Mouse (Mus musculus) bone marrow, adult 2 months (tissue): ENCODE measurements around the gene Cmtm4. TPM values are rescaled to one million over a fixed set of nuclear protein-coding genes. Genes with fewer than 3 reads are reported as not detected.

Source experiments
- H3K27ac ChIP-seq: fragments of 200-500 bp; 2 replicates; pipeline ENCODE4 v1.5.1; 2012; ENCODE audit warnings: low read depth, mild to moderate bottlenecking, control low read depth, inconsistent platforms, low read length; ENCODE audit not compliant: control insufficient read depth, poor library complexity, insufficient read depth
- H3K4me1 ChIP-seq: fragments of 200-500 bp; 2 replicates; pipeline ENCODE4 v1.6.1; 2011; ENCODE audit warnings: low read length; ENCODE audit not compliant: control insufficient read depth, insufficient read depth
- H3K4me3 ChIP-seq: fragments of 200-500 bp; replicated peaks from 2 replicates; pipeline ENCODE3; 2011; ENCODE audit warnings: mild to moderate bottlenecking, low read depth, low read length, control low read depth; ENCODE audit not compliant: control insufficient read depth
- CTCF ChIP-seq: fragments of 200-500 bp; IDR thresholded peaks from 2 replicates; pipeline ENCODE4 v1.5.1; 2011; ENCODE audit warnings: low read length, control low read depth; ENCODE audit not compliant: control insufficient read depth, insufficient read depth
- POLR2A ChIP-seq: fragments of 200-500 bp; IDR thresholded peaks from 2 replicates; pipeline ENCODE4 v1.6.1; 2011; ENCODE audit warnings: low read depth, mild to moderate bottlenecking, control low read depth, low read length, borderline replicate concordance; ENCODE audit not compliant: control insufficient read depth
- WGBS: fragments of 180-500 bp; shearing (Covaris S2); methylation state at CpG from one replicate; pipeline ENCODE4 v1.1.7; 2018; 5-methylcytosine and 5-hydroxymethylcytosine counted together
- polyA plus RNA-seq: library from polyadenylated mRNA; stranded (reverse); fragments of >200 nt; gene quantifications from 2 replicates; pipeline ENCODE4 v1.2.4, GENCODE M21; 2011; ENCODE audit warnings: low replicate concordance; ENCODE audit not compliant: missing spikeins, insufficient read depth, insufficient read length

The Cmtm4 gene
- polyA plus RNA-seq, 1 experiment: 2.4 TPM

GRCm38 (mm10) chr8:104390245-104390644 lies 5.4 kb downstream of the Cmtm4 start:
- H3K4me3 ChIP-seq: no peak overlapping the region
- H3K27ac ChIP-seq: no peak overlapping the region
- 79% methylated on average over 8 of the region's 8 CpGs for WGBS
- no peaks in the 10 kb centered on the region for H3K4me1 ChIP-seq
- TF ChIP-seq CTCF (no peak), POLR2A (no peak)

DNA sequence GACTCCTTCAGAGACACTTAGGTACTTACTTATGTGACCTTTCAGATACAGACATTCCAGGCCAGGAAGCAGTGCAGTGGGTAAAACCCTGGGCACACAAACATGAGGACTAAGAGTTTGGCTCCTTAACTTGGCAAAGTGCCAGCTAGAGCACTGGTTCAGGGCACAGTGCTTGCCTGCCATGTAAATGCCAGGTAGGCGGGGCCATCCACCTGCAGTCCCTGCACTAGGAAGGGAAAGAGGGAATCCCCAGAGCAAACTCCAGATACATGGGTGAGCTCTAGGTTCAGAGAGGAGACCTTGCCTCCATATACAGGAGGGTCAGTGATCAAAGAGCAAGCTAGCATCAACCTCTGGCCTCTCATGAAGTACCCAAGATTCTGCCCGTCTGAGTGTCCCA lies 7.6 kb downstream of the Cmtm4 start:
- H3K4me1 ChIP-seq: peaks cover 2% of the 10 kb centered on the region; the same call in 1 of the 2 replicates
- TF ChIP-seq POLR2A (no peak), CTCF (no peak)
- H3K4me3 ChIP-seq: no peak overlapping the region
- H3K27ac ChIP-seq: no peak overlapping the region
- 78% methylated on average over 2 of the region's 2 CpGs for WGBS

DNA sequence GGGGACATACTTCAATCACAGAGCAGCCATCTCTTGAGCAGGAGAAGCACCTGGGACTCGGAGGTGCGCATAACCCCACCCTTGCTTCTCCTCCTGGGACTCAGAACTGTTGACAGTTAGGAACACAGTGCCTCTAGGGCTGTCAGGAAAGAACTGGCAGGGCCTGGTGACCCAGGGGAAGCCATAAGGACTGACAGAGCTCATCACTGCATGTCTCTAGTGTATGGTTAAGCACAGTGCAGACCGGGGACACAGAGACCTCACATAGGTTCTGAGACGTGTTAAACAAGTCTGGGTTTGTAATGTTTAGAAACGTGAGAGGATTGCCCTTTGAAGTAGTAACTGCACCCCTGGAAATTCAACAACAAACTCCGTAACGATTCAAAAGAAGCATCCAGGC lies 8.1 kb downstream of the Cmtm4 start:
- Histone ChIP-seq H3K4me1 (peaks cover 2% of the 10 kb centered on the region; the same call in 1 of the 2 replicates), H3K4me3 (no peak overlapping the region), H3K27ac (no peak overlapping the region)
- WGBS: 81% methylated on average over 7 of the region's 7 CpGs
- TF ChIP-seq CTCF: no peak
- no peak for TF ChIP-seq POLR2A

DNA sequence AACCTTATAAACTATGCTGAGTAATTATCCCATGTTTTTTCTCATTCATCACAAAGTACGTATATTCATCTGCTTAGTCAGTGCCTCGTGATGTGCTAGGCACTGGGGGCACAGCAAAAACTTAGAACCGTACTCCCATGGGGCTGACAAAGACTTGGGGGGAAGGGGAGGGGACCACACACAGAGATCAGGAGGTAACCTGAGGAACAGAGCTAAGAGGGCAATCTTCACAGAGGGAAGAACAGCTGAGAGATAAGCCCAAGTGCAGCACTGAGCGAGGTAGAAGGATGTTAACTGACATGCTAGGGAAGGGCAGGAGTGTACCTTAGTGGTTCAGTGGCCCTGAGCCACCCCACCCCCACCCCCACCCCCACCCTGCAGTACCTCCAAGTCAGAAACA lies 8.9 kb downstream of the Cmtm4 start:
- H3K4me3 ChIP-seq: no peak overlapping the region
- peaks cover 2% of the 10 kb centered on the region; the same call in 1 of the 2 replicates for H3K4me1 ChIP-seq
- 68% methylated on average over 4 of the region's 4 CpGs for WGBS
- TF ChIP-seq POLR2A (no peak), CTCF (no peak)
- no peak overlapping the region for H3K27ac ChIP-seq

DNA sequence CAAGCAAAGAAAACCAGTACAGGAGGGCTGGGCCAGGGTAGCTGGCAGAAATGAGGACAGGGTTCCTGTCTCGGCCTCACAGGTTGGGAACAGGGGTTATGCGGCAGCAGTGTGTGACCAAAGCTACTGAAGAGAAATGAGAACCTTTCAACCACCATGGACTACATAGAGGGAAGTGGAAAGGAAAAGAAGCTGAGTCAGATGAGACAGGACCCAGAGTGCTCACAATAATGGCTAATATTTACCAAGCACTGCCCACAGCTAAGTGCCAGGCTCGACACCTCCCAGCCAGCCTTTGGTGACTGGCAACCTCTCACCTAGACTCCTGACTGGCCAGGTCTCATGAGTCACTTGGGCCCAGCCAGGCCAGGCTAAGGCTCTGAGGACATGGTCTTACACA lies 11.6 kb downstream of the Cmtm4 start:
- H3K4me3 ChIP-seq: no peak overlapping the region
- H3K27ac ChIP-seq: no peak overlapping the region
- peaks cover 2% of the 10 kb centered on the region; the same call in 1 of the 2 replicates for H3K4me1 ChIP-seq
- WGBS: 17% methylated on average over 3 of the region's 3 CpGs
- no peak for TF ChIP-seq CTCF
- TF ChIP-seq POLR2A: no peak

DNA sequence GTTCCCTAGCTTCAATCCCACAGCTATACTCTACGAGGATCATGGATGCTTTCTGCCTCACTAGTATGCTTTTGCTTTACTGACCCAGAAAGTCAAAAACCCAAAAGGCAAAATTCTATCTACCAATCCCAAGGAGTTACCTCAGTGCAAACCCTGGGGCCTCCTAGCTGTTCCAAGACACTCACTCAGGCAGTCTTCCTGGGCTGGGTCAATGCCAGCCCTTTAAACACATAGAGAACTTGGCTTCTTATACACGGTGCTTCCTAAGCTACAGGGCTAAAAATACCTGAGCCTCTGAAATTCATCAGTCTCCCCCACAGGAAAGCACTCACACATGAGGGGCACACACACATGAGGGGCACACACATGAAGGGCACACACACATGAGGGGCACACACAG lies 12.3 kb downstream of the Cmtm4 start:
- WGBS: 43% methylated on average over 2 of the region's 2 CpGs
- Histone ChIP-seq H3K4me1 (peaks cover 2% of the 10 kb centered on the region; the same call in 1 of the 2 replicates), H3K4me3 (no peak overlapping the region), H3K27ac (no peak overlapping the region)
- TF ChIP-seq CTCF (no peak), POLR2A (no peak)

- Histone ChIP-seq H3K27ac (no peak overlapping the region), H3K4me1 (peaks cover 2% of the 10 kb centered on the region; the same call in 1 of the 2 replicates), H3K4me3 (no peak overlapping the region)
- 81% methylated on average over 5 of the region's 5 CpGs for WGBS
- TF ChIP-seq POLR2A: no peak
- no peak for TF ChIP-seq CTCF
Observed at GRCm38 (mm10) chr8:104380961-104381411, 14.6 kb downstream of the Cmtm4 start.

- Histone ChIP-seq H3K27ac (no peak overlapping the region), H3K4me1 (peaks cover 2% of the 10 kb centered on the region; the same call in 1 of the 2 replicates), H3K4me3 (no peak overlapping the region)
- WGBS: 83% methylated on average over 7 of the region's 7 CpGs
- no peak for TF ChIP-seq CTCF
- TF ChIP-seq POLR2A: no peak
Observed at GRCm38 (mm10) chr8:104380269-104380668, 15.3 kb downstream of the Cmtm4 start.
